Mouse (Mus musculus) kidney, embryonic 14.5 days (tissue): ENCODE data around the gene Atp10a. TPM values are rescaled to one million over a fixed set of nuclear protein-coding genes. Genes with fewer than 3 reads are reported as not detected.

ENCODE experiments used
- ATAC-seq: fragments of 200-750 bp; cut with Nextera tagmentation; 2 replicates; pipeline ENCODE4 v1.8.0; 2017; ENCODE audit warnings: moderate number of reproducible peaks, mild to moderate bottlenecking, moderate TSS enrichment, moderate library complexity; ENCODE audit not compliant: low FRiP score, low TSS enrichment
- H3K27ac ChIP-seq: fragments of 300-500 bp; sonication (generic); 2 replicates; pipeline ENCODE4 v1.5.1; 2014; ENCODE audit warnings: low read depth, mild to moderate bottlenecking, low read length, moderate library complexity, mixed read lengths
- H3K27me3 ChIP-seq: fragments of 300-500 bp; sonication (generic); 2 replicates; pipeline ENCODE4 v1.6.1; 2014; ENCODE audit warnings: mild to moderate bottlenecking, low read length; ENCODE audit not compliant: control insufficient read depth, insufficient read depth
- H3K36me3 ChIP-seq: fragments of 300-500 bp; sonication (generic); 2 replicates; pipeline ENCODE4 v1.6.1; 2014; ENCODE audit warnings: low read length, mixed read lengths; ENCODE audit not compliant: control insufficient read depth, insufficient read depth
- H3K4me1 ChIP-seq: fragments of 300-500 bp; sonication (generic); 2 replicates; pipeline ENCODE4 v1.6.1; 2014; ENCODE audit warnings: low read length, mixed read lengths; ENCODE audit not compliant: control insufficient read depth, insufficient read depth
- H3K4me2 ChIP-seq: fragments of 300-500 bp; sonication (generic); replicated peaks from 2 replicates; pipeline ENCODE4 v1.6.1; 2014; ENCODE audit warnings: low read depth, mild to moderate bottlenecking, low read length
- H3K4me3 ChIP-seq: fragments of 300-500 bp; sonication (generic); 2 replicates; pipeline ENCODE4 v1.5.1; 2014; ENCODE audit warnings: mild to moderate bottlenecking, low read length
- H3K9ac ChIP-seq: fragments of 300-500 bp; sonication (generic); 2 replicates; pipeline ENCODE4 v1.6.1; 2014; ENCODE audit warnings: low read depth, mild to moderate bottlenecking, low read length, moderate library complexity
- H3K9me3 ChIP-seq: fragments of 300-500 bp; sonication (generic); 2 replicates; pipeline ENCODE4 v1.6.1; 2016; ENCODE audit warnings: low read length; ENCODE audit not compliant: control insufficient read depth
- WGBS: fragments of 180-500 bp; shearing (Covaris S2); extraction: QIAGEN DNeasy Blood & Tissue Kit; methylation state at CpG from one replicate; pipeline ENCODE4 v1.1.7; 2014; 5-methylcytosine and 5-hydroxymethylcytosine counted together
- polyA plus RNA-seq: library from polyadenylated mRNA; unstranded; fragments of >200 nt; fragmentation: Nextera tagmentation; extraction: Ambion mirVana; gene quantifications from 2 replicates; pipeline ENCODE4 v1.2.1, GENCODE M21; 2014

The Atp10a gene
- polyA plus RNA-seq, 1 experiment from 2014 or later, result 4.6 TPM

GRCm38 (mm10) chr7:58779146-58779545 lies 123.2 kb downstream of the Atp10a start:
- no peak overlapping the region for H3K9ac ChIP-seq
- no peak overlapping the region for H3K4me3 ChIP-seq
- no peaks in the 10 kb centered on the region for H3K27me3 ChIP-seq
- H3K4me1 ChIP-seq, result no peaks in the 10 kb centered on the region
- no peak overlapping the region for H3K4me2 ChIP-seq
- no peak for ATAC-seq
- no peaks in the 10 kb centered on the region for H3K9me3 ChIP-seq
- H3K36me3 ChIP-seq, result no peaks in the 10 kb centered on the region
- no peak overlapping the region for H3K27ac ChIP-seq

DNA sequence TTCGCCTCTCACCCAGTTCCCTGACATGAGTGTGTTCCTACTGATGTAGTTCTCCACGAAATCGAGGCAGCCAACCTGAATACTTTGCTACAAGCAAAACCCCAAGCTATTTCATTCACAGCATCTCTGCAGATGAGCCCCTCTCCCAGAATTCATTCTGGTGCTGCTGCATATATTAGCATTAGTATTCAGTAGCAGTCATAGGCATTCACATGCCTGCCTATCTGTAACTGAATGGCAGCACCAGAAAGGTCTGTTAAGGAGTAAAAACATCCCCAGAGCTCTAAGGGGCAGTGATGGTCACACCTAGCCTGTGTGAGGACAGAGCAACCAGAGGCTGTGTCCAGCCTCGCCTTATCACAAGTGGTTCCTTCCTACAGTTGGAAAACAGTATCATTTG lies 131.0 kb downstream of the Atp10a start:
- 90% methylated on average over 4 of the region's 4 CpGs for WGBS
- Histone ChIP-seq H3K4me3 (no peak overlapping the region), H3K9me3 (no peaks in the 10 kb centered on the region), H3K4me2 (no peak overlapping the region), H3K36me3 (no peaks in the 10 kb centered on the region), H3K27me3 (no peaks in the 10 kb centered on the region), H3K27ac (no peak overlapping the region), H3K4me1 (no peaks in the 10 kb centered on the region), H3K9ac (no peak overlapping the region)
- ATAC-seq, result no peak

- Histone ChIP-seq H3K4me2 (no peak overlapping the region), H3K4me1 (no peaks in the 10 kb centered on the region), H3K4me3 (no peak overlapping the region), H3K27ac (no peak overlapping the region), H3K36me3 (no peaks in the 10 kb centered on the region), H3K9me3 (no peaks in the 10 kb centered on the region), H3K9ac (no peak overlapping the region), H3K27me3 (no peaks in the 10 kb centered on the region)
- 95% methylated on average over 2 of the region's 4 CpGs for WGBS
- ATAC-seq, result no peak
These were observed 131.6 kb downstream of the Atp10a start for GRCm38 (mm10) chr7:58787585-58787984.

GRCm38 (mm10) chr7:58788424-58789261 lies 132.7 kb downstream of the Atp10a start:
- Histone ChIP-seq H3K4me3 (no peak overlapping the region), H3K4me1 (no peaks in the 10 kb centered on the region), H3K9me3 (no peaks in the 10 kb centered on the region), H3K4me2 (no peak overlapping the region), H3K9ac (no peak overlapping the region), H3K36me3 (no peaks in the 10 kb centered on the region), H3K27me3 (no peaks in the 10 kb centered on the region), H3K27ac (peak overlapping the region; percentile 30; the same call in 1 of the 2 replicates)
- ATAC-seq, result peak; percentile 52; the same call in 1 of the 2 replicates
- 55% methylated on average over 7 of the region's 7 CpGs for WGBS

DNA sequence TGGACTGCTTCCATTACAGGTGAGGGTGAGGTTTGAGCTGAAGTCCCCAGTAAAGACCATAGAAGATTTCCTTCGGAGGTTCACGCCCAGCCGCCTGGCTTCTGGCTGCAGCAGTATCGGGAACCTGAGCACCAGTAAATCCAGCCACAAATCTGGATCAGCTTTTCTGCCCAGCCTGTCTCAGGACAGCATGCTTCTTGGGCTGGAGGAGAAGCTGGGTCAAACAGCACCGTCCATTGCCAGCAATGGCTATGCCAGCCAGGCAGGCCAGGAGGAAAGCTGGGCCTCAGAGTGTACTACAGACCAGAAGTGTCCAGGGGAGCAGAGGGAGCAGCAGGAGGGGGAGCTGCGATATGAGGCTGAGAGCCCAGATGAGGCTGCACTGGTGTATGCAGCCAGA lies 141.3 kb downstream of the Atp10a start:
- Histone ChIP-seq H3K4me1 (no peaks in the 10 kb centered on the region), H3K9ac (no peak overlapping the region), H3K4me2 (no peak overlapping the region), H3K36me3 (no peaks in the 10 kb centered on the region), H3K4me3 (no peak overlapping the region), H3K27me3 (no peaks in the 10 kb centered on the region), H3K27ac (no peak overlapping the region), H3K9me3 (no peaks in the 10 kb centered on the region)
- 93% methylated on average over 6 of the region's 6 CpGs for WGBS
- no peak for ATAC-seq

DNA sequence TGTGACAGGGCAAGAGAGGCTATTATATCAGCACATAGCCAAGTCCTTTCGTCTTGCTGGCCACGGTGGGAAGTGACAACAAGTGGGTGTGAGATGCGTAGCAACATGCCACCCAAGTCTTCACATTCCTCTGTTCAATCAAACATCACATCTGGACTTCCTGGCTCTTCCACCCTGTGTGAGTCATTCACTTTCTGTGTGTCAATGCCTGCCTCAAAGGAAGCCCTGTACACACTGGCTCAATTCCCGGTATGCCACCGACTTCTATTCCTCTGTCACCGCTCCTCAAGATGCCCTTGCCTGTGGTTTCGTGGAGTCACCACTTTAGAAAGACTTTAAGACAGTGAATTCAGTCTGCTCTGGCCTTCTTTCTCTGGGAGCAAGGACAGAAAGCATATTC lies 144.9 kb downstream of the Atp10a start:
- Histone ChIP-seq H3K36me3 (peaks cover 3% of the 10 kb centered on the region; the same call in 1 of the 2 replicates), H3K9me3 (no peaks in the 10 kb centered on the region), H3K9ac (no peak overlapping the region), H3K27me3 (no peaks in the 10 kb centered on the region), H3K27ac (no peak overlapping the region), H3K4me1 (no peaks in the 10 kb centered on the region), H3K4me3 (no peak overlapping the region), H3K4me2 (no peak overlapping the region)
- 82% methylated on average over 7 of the region's 7 CpGs for WGBS
- no peak for ATAC-seq

DNA sequence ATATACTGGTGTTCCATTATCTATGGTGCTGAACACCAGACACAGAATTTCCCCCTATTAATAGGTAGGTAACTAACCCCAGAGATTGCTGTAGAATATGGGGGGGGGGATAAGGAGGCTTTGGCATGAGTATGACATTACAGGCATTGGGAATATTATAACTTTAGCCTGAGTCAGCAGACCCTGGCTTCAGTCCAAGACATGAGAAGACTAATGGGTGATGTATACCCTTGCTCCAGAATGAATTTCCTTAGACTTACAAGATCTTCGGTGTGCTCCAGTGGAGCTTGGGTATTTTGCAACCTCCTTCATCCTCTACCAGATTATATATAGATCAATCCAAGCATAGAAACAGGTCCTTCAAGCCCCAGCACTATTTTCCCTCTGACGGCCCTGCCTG lies 145.8 kb downstream of the Atp10a start:
- no peaks in the 10 kb centered on the region for H3K4me1 ChIP-seq
- H3K9me3 ChIP-seq, result no peaks in the 10 kb centered on the region
- no peak overlapping the region for H3K4me3 ChIP-seq
- 82% methylated on average over 2 of the region's 2 CpGs for WGBS
- H3K9ac ChIP-seq, result no peak overlapping the region
- no peak overlapping the region for H3K27ac ChIP-seq
- H3K4me2 ChIP-seq, result no peak overlapping the region
- no peaks in the 10 kb centered on the region for H3K27me3 ChIP-seq
- ATAC-seq, result no peak; the same call in 1 of the 2 replicates
- H3K36me3 ChIP-seq, result peaks cover 3% of the 10 kb centered on the region; the same call in 1 of the 2 replicates

DNA sequence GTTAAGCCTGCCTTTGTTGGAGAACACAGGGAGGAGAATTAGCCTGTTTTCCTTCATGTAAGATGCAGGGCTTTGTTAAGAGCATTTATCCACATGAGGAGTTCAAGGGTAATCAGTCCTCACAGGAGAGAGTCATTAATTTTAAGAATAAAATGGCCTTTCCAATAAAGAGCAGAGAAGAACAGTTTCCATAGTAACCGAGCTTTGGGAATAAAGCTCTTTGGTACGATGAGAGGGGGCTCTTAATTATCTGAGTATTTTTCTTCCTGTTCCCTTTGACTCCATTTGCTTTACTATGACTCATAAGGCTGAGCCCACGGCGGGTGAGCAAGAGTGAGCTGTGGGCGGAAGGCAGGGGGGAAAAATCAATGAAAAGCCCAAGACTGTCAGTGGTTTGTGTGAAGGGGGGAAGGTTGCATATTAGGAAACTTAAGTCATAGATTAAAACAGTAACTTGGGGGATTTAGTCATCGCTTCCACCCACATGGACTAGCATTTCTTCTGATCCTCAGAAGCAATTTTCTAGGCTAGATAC lies 166.2 kb downstream of the Atp10a start:
- Histone ChIP-seq H3K4me2 (no peak overlapping the region), H3K36me3 (no peaks in the 10 kb centered on the region), H3K4me3 (no peak overlapping the region), H3K9me3 (no peaks in the 10 kb centered on the region), H3K27me3 (no peaks in the 10 kb centered on the region), H3K9ac (no peak overlapping the region), H3K4me1 (no peaks in the 10 kb centered on the region), H3K27ac (no peak overlapping the region)
- no peak for ATAC-seq
- WGBS, result 63% methylated on average over 6 of the region's 6 CpGs

GRCm38 (mm10) chr7:58824686-58825085 lies 168.7 kb downstream of the Atp10a start:
- Histone ChIP-seq H3K27me3 (no peaks in the 10 kb centered on the region), H3K36me3 (peaks cover 4% of the 10 kb centered on the region; the same call in 1 of the 2 replicates), H3K4me1 (no peaks in the 10 kb centered on the region), H3K4me2 (no peak overlapping the region), H3K9me3 (no peaks in the 10 kb centered on the region), H3K9ac (no peak overlapping the region), H3K4me3 (no peak overlapping the region), H3K27ac (no peak overlapping the region)
- 86% methylated on average over 3 of the region's 3 CpGs for WGBS
- ATAC-seq, result no peak
